Mouse (Mus musculus) ovary, postnatal 36 days (tissue): ENCODE results near the gene Sord.
A peak's percentile ranks its signal among the peaks of the same experiment; 100 is the strongest.

Experiments
- DNase-seq: peaks from one replicate; pipeline ENCODE4 v3.0.0; 2022; ENCODE audit warnings: low spot score, mixed read lengths

The Sord gene

DNA sequence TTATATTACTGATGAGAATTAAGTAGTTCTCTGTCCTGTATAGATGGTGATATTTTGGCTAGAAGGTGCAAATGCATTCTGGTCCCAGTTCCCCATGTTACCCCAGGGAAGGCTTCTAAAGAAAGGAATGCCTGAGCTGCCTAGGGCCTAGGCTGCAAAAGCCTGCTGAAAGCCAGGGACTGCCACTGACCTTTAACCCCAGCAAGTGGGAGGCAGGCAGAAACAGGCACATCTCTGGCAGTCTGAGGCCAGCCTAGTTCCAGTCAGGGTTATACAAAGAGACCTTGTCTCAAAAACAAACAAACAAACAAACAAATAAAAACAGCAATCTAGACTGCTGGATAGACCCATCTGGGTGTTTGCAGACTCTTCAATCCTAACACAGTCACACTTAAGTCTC is 6.2 kb downstream of the Sord start:
- DNase-seq = no peak

DNA sequence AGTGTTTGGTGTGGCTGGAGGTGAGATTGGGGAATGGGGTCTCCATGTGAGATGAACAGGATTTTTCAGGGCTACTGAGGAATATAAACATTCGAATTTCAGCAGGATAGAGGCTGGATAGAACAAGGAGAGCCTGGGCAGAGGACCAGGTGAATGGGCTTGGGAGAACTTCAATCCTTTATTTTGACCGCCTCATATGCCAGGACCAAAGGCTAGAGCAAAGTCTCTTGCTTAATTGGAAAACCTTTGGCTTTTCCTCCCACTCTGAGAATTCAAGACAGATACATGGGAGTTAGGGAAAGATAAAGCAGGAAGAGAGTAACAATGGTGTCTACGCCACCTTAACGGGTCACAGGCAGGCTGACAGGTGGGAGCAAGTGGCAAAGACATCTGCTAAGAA is 6.7 kb downstream of the Sord start:
- DNase-seq = no peak

DNA sequence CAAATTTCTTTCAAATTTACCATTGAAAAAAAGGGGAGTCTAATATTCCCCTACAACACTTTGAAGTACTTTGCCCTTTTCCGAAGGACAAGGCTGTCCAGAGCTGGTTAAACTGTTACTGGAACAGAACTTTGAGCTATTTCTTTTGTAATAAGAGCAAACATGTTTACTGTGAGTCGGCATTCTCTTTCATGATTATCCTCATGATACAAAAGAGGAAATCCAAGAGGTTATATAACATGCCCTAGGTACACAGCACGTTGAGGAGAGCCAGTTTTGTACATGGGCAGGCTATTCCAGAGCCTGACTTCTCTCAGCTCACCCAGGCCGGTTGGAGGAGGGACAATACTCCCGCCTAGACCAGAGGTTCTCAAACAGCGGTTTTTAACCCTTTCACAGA is 7.4 kb downstream of the Sord start:
- DNase-seq = no peak

DNA sequence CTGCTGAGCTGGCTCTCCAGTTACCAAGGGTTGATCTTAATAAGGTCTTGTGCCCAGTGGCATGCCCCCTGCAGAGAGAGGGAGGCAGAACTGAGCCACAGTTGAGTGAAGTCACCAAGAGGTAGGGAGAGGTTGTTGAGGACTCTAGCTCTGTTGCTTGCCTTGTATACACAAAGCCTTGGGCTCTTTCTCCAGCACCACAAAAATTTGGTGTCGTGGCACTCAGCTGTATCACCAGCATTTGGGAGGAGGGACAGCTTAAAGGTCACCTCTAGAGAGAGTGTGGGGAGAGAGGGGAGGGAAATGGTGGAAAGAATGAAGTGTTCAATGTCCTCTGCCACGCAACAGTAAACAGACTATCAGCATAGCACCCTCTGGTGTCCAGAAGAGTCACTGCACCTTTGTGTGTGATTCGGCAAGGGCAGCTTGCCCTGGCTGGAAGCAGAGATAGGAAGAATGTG is 9.2 kb downstream of the Sord start:
- DNase-seq = peak; percentile 57

DNA sequence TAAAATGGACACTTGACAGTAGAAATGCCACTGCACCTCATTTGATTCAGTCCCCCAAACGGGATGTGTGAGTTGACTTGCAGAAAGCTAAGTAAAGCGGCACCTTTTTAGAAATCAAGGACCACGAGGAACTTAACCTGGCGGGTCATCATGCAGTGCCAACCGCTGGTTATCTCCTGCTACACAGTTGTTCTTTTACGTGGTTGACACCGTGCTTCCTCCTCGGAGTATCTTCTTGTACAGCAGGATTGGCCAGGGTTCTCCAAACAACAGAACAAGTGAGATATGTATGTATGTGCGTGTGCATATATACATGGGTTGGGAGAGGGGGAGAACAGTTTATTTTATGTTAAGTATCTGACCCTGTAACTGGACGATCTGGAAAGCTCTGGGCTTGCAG is 13.2 kb downstream of the Sord start:
- no peak for DNase-seq

DNA sequence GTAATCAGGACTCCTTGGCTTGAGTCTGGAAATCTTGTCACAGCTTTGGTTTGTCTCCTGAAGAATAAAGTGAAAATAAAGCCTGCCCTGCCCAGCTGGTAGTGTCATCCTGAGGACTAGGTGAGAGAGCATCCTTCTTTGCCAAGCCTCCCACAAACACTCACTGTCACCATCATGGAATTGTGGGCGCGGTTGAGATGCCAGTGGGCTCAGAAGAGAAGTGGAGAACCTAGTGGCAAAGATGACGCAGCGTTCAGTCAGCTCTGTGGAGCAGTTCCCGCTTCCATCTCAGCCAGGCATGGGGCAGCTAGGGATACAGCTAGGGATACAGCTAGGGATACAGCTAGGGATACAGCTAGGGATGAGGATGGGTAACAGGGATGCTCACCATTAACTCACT is 21.4 kb downstream of the Sord start:
- DNase-seq = no peak

DNA sequence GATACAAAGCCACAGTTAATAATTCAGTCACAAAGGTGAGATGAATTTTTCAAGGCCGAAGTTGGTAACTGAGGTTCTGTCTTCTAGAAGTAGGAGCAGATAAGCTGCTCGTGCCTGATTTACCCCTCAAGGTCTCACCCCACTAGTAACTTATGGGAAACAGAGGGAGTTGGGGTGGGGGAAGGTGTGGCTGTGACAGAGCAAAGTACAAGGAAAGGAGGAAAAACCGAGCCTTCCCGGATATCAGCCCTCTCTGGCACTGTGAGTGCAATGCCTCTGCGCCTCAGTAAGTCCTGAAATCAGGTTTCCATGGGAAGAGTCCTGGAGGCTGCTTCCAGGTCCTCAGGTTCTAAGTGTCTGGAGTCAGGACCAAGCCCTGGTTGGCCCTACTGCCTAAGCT is 26.2 kb downstream of the Sord start:
- no peak for DNase-seq

DNA sequence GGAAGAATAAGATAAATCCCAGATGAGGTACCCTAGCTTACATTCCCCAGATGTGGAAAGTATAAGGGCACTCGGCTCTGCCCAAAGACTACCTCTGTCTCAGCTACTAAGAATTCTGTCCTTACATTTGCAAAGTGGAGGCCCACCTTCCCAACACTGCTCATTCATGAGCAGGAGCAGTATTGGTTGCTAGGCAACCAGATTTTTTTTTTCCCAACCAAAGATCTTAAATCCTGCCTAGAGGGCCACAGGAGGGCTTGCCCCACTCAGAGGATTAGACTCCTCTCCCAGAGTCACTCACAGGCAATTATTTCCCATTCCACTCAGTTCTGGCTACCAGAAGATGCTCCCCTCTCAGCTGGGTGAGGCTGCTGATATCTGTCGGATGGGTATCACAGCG is 30.1 kb downstream of the Sord start:
- no peak for DNase-seq

DNA sequence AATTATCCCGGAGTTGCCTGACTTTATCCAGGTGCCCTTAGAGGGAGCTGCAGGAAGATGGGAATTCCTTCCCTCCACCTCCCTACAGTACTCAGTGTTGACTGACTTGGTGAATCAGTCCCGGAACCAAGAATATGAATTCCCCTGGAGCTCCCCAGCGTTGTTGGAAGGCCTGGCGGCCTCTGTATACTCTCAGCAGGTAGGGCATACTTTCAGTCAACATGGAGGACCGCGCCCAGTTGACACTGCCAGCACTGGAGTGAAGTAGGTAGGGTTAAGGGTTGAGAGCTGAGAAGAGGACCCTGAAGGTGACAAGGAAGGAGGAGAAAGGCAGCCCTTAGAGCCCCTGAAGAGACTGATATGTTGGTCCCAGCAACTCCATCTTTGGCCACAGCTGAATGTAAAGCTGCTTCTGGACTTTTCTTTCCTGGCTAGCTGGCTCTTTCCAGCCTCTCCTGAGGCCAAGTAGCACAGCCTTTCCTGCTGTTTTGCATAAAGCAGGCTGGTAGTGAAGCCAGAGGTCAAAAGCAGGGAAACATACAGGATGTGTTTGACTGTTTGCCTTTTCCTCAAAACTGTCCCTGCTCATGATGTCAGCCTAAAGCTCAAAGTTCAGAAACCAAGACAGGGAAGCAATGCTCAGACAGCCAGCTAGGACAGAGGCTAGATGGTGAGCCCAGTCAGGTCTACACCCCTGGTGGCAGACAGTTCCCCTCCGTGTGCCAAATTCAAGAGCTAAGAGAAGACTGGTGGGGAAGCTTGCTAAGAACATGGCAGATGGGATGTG is 32.1 kb downstream of the Sord start:
- DNase-seq = no peak

DNA sequence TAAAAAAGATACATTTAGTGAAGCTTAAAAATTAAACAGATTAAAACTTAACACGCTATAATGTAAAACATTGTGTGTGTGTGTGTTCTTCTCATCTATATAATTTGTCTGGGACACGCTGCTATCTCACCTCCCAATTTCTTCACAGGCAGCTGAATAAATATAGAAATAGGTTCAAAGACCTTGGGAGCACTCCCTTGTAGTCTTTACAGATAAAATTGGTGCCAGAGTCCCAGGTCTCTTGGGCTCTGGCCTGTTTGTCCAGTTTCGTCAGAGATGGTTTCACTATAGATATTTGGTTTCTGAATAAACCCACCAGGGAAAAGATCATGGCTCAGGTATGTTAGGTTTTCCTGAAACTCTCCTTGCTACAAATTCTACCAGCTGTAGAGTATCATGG is 44.2 kb downstream of the Sord start:
- no peak for DNase-seq

DNA sequence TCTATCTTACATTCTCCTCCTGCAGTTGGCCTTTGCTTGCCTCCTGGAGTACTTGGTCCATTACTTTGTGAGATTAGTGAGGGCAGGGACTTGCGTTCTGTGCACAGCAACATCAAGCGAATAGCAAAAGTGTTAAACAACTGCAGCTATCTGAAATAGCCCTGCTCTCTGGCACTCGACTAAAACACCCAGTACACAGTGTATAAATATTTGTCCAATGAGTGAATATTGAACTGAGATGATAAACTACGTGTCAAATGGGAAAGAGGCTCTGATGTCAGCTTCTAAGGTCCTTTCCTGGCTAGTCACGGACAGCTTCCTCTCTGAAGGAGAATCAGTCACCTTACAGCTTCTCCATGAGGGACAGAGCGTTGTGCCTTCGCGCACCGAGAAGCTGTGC is 49.5 kb downstream of the Sord start:
- DNase-seq = no peak

DNA sequence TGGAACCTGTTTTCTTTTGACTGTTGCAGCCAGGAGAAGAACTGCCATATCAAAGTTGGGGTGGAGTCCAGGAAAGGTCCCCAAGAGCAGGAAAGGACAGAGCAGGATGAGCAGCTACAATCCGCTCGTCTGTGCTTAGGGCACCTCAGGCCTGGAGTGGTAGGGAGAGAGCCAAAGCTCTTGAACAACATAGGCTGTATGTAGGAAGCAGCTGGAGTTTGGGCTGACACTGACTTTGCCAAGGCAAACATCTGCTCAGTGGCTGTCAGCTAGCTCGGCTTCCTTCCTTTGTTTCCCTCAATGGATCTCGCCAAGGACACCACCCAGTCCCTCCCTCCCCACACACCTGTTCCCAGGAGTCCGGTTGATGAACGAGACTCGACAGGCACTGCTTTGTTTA is 51.6 kb downstream of the Sord start:
- DNase-seq = no peak

DNA sequence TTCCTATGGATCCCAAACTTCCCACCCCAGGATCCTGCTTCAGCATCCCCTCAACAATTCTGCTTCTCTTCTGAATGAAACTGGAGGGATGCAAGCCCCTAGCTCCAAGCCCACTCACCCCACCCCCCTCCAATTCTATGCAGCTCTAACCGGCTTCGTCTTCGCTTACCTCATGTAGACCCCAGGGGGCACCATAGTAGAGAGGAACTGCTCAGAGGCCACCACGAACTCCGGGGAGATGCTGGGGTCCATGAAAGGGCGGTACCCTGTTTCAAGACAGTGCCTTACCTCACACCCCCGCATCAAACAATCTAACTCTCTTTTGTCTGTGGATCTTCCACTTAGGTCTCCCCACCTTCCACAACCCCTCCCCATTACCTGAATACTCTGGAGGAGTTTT is 60.4 kb downstream of the Sord start:
- no peak for DNase-seq

DNA sequence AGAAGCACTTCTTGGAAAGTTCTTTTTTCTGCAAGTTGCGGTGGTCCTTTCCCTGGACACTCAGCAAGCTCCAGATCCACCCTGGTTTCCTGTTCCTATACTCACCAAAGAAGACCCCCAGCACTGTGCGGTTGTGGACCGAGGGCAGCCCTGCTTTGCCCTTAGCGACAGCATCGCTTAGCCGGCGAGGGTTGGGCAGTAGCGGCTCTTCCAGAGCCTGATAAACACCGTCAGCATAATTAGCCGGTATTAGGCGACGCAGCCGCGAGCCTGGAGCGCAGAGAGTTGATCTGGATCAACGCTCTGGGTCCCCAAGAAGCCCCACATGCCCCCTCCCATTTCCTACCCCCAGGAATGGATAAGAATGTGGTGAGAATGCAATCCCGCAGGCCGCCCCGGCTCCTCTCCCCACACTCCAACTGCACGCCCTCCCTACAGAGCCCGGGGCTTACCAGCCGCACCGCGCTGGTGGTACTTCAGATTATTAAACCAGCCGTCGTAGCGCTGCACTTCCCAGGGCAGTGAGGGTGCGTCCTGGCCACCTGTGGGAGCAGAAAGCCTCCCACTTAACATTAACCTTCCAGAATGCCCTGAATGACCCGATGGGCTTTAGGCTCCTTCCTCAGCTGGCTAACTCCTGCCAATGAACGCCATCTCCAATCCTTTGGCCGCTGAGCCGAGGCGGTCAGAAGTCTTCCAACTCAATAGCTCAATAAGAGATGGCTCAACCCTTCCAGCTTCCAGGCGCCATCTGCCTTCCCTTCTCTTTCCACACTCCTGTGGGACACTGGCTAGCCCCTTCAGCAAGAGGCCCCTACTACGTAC is 62.9 kb downstream of the Sord start:
- DNase-seq = no peak

DNA sequence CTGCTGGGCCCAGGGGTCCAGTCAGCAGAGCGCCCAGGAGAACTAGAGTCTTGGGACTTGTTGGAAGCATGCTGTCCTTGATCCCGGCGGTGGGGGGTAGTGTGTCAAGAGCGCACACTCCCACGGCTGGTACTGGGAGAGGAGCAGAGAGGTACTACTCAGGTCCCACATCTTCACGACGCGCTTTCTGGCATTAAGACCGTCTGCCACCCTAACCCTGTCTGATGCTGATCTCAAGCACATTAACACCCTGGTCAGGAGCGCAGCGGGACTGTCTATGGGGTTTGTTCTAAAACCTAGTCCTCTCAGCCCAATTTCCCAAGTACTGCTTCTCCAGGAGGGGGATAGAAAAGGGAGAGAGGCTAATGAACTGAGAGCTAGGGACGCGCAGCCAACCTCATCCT is 63.5 kb downstream of the Sord start, which contains the start of gene Duox2:
Gene Duox2, minus strand, starts transcription at position 354 of the 404 bp plus-strand sequence.
- DNase-seq = no peak

DNA sequence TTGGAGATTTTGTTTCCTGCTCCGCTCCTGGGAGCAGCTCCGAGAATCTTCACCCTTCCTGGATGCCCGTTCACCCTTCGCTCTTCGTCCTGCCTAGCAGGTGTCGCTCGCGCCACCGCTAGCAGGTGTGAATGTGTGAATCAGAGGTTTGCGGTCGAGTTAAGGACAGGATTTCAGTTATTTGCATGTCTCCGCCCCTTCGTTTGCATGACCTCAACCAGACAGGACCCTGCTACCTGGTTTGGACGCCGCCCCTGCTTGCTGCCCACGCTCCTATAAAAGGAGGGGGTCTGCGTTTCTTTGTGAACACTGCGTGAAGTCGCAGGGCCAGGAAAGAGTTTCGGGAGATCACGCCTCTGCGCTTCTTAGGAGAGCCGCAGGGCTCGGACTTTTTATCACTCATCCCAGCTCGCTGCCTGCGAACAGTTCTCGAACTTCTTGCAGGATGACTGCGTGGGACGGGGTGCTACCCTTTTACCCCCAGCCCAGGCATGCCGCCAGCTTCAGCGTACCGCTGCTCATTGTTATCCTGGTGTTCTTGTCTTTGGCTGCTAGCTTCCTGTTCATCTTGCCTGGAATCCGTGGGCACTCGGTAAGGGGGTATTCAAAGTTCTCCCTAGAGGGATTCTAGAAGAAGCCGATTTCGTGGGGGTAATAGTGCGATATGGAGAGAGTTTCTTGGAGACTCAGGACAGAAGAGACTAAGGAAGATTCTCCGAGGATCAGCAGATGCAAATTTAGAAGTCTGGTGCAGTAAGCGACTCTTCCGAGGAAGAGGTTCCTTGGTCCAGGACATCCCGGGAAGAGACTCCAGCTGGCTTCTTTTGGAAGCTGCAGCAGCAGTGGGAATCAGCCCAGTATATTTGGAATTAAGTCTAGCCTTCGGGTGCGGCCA is 64.3 kb downstream of the Sord start, which contains the start of gene Duoxa2:
Gene Duoxa2, plus strand, starts transcription at position 305 of the 895 bp plus-strand sequence.
- DNase-seq = no peak

DNA sequence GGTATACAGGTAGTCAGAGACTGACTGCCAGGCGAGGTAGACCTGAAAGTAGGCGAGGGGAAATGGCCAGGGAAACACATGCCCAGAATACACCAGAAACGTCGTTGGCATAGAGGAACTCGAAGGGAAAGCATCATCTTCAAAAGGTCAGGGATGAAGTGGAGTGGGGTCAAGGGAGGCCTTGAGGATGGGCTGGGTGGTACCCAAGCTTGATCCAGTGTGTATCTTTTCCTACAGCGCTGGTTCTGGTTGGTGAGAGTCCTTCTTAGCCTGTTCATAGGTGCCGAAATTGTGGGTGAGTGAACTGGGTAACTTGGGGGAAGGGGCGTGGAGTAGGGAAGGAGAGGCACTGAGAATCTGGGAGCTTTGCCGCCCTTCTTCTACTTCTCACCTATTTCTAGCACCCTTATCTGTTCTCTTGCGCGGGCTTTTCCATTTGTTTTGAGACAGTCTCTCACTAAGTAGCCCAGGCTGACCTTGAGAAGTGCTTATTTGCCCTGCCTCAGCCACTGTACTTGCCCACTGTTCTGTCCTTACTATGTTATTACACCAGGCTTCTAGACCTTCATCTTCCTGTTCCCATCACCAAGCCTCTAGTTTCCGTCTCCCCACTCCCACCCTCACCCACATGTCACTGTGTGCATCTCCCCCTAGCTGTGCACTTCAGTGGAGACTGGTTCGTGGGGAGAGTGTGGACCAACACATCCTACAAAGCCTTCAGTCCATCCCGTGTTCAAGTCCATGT is 65.5 kb downstream of the Sord start:
- no peak for DNase-seq

DNA sequence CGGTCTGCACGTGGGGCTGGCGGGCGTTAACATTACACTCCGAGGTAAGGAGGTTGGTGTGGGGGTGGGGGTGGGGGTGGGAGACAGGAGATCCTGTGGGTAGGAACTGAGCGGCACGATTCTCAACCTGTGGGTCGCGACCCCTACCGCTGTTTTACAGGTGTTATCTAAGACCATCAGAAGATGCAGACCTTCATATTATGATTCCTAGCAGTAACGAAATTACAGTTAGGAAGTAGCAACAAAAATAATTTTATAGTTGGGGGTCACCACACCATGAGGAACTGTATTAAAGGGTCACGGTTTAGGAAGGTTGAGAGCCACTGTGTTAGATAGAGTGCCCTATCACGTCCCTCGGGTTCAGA is 66.1 kb downstream of the Sord start:
- no peak for DNase-seq

DNA sequence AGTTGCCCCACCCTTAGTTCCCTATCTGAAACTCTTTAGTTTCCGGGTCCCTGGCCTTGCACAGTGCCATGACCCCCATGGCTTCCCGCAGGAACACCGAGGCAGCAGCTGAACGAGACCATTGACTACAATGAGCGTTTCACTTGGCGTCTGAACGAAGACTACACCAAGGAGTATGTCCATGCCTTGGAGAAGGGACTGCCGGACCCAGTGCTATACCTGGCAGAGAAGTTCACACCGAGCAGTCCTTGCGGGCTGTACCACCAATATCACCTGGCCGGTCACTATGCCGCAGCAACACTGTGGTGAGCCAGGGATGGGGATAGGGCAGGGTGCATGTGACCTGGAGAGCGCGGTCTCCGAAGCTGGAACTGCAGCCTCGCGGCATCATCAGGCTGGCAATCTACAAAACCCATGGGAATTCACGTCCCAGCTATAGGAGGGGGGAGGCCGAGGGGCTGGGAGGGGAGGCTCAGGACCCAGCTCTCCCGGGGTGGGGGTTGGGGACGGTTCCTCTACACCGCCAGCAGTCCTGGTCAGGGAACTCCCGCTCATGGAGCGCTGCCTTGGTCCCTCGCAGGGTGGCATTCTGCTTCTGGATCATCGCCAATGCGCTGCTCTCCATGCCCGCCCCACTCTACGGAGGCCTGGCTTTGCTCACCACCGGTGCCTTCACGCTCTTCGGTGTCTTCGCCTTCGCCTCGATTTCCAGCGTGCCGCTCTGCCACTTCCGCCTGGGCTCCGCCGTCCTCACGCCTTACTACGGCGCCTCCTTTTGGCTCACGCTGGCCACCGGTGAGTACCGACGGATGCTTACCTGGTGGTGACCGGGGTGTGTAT is 66.8 kb downstream of the Sord start:
- DNase-seq = peak; percentile 38

DNA sequence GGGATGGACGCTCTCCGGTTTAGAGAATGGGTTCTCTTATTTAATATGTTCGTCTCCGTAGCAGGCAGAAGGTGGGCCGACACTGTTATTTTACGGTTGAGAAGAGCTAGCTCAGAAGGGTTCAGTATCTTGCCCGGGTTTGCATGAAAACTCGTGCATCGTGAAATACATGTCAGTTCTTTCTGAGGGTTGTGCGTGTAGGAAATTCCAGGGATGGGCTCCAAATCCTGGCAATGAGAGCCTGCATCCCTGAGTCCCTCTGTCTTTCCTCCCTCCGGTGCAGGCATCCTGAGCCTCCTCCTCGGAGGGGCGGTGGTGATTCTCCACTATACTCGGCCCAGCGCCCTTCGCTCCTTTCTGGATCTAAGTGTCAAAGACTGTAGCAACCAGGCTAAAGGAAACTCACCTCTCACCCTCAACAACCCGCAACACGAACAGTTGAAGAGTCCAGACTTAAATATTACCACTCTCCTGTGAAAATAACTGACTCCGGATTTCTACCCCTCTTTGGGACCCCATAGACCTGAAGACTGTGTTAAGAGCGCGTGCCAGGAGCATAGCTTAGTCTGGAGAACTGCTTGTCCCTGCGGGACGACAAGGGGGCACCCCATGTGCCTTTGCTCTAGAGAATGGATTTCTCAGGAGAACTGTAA is 67.5 kb downstream of the Sord start:
- no peak for DNase-seq
